Mouse (Mus musculus) liver, adult (tissue): ENCODE data around the gene Akr1a1.

Source experiments
- GATA4 ChIP-seq: IDR thresholded peaks from 2 replicates; pipeline ENCODE4 v1.6.1; 2014; ENCODE audit warnings: mild to moderate bottlenecking, low read length; ENCODE audit not compliant: insufficient replicate concordance

The Akr1a1 gene

GRCm38 (mm10) chr4:116627722-116628662 is 23.5 kb downstream of the Akr1a1 start, which contains the start of gene Nasp:
Nasp (minus strand) TSS chr4:116627941.
- peak; percentile 19; the same call in 1 of the 2 replicates for TF ChIP-seq GATA4

GRCm38 (mm10) chr4:116627359-116627716 is 24.1 kb downstream of the Akr1a1 start:
- 0 out of 2 replicates have a peak, but pooled peaks have one; percentile 1 for TF ChIP-seq GATA4

DNA sequence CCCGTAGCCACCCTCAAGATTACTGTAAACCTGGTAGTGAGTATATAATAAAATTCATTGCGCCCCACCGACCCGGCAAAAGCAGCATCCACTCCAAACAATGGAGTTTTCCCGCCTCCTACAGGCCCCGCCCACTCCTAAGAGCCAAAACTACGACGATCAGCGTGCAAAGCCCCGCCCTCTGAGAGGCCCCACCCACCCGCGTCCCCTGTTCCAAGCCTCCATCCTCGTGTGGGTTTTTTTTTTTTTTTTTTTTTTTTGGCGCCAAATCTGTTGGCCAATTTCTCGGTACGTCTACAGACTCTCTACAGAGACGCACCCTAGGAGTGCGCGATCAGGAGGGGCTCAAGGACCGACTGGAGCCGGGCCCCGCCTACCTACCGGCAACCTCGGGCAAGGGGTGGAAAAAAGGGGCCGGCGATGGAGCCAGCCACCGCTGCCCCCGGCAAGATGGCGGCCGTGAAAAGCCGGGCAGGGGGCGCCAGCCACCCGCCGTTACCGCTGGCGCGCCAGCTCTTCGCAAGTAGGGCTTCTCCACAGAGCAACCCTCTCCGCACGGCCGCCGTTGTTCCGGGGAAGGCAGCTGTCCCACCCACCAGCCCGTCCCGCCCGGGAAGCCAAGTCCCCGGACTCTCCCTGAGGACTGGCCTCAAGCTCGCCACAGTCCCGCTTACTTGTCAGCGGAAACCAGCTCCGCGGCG is 24.7 kb downstream of the Akr1a1 start:
- TF ChIP-seq GATA4, result peak; percentile 36; the same call in 1 of the 2 replicates

- no peak for TF ChIP-seq GATA4
Observed at GRCm38 (mm10) chr4:116624831-116625230, 26.6 kb downstream of the Akr1a1 start.

- TF ChIP-seq GATA4, result no peak
Observed at GRCm38 (mm10) chr4:116615237-116615636, 36.2 kb downstream of the Akr1a1 start.

DNA sequence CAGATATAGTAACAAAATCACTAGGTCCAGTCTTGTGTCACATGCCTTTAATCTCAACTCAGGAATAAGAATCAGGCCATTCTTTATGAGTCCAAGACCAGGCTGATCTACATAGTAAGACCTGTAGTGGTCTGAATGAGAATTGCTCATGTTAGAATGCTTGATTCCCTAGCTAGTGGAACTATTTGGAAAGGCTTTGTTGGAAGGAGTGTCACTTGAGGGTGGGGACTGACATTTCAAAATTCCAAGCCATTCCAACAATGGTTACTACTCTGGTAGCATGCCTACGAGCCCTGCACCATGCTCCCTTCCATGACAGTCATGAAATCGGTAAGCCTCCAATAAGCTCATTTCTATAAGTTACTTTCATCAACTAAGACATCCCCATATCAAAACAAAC is 38.9 kb downstream of the Akr1a1 start:
- TF ChIP-seq GATA4, result no peak

DNA sequence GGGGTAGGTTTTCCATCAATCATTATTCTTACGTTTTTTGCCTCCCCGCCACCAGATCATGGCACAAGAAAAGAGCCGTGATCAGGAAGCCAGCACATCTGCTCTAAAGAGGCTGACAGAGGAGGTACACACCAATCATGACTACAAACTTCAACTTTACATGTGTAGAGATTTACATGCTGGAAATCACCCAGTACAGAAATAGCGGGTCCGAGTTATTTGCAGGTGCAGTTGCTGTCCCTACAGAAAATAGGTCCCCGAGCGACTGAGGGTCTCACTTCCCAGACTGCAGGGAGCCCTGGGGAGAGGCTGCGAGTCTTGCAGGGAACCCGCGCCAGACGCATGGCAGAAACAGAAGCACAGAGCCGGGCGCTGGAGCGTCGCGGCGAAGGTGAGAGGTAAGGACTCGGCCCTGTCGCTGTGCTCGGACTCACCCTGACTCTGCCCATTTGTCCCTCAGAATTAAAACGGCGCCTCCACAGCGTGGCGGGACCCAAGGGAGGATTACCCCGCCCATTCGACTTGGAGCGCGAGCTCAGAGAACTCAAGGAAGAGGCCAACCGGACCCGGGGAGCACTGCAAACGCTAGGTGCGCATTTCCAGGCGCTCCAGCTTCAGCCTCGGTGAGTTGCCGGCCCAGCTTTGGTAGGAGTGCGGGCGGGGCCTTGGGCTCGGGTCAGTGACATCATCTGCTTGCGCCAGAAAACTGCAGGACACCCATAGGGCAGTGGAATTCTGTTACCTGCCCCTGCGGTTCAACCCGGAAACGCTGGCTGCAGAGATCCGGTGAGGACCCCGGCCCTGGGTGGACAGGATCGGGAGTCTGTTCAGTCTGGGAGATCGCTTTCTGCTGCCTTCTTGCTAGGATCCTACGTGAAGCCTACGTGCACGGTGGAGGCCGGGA is 54.2 kb downstream of the Akr1a1 start:
- no peak for TF ChIP-seq GATA4

DNA sequence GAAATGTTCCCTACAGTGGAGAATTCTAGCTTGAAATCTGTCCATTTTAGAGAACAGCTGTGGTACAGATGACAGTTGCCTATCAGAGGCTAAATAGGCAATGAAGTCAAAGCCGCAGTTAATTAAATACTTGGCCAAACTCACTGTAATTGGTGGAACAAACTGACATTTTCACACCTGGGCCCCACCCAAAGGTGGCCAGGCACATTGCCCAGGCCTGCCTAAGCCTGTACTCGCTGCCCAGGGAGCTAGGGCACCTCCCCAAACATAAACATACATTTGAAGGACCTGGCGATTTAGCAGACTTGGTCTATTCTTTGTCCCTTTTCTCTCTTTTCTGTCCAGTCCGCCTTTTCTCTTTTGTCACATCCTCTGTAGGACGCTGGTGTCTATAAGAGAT is 55.1 kb downstream of the Akr1a1 start, which contains the start of gene Ccdc17:
Ccdc17 (plus strand) TSS at position 276 of the 400 bp plus-strand sequence.
- no peak for TF ChIP-seq GATA4

GRCm38 (mm10) chr4:116595793-116596192 is 55.7 kb downstream of the Akr1a1 start:
- no peak for TF ChIP-seq GATA4
